Mouse (Mus musculus) adrenal gland, adult 18-20 months (tissue): ENCODE results near the gene Alkbh2. TPM values are rescaled to one million over a fixed set of nuclear protein-coding genes. Genes with fewer than 3 reads are reported as not detected.

Experiments used
- DNase-seq, 2 experiments: peaks; one replicate each; pipeline ENCODE4 v3.0.0; 2021 to 2022; ENCODE audit warnings: low spot score in 2 of 2
- total RNA-seq, 2 experiments: library from RNA; stranded (reverse); gene quantifications; 1 replicate in 1 of 2; 2 replicates in 1 of 2; pipeline ENCODE4 v1.2.3; 2021

Alkbh2 gene
- total RNA-seq, 2 experiments from 2014 or later: 6.3 to 8.1 TPM

DNA sequence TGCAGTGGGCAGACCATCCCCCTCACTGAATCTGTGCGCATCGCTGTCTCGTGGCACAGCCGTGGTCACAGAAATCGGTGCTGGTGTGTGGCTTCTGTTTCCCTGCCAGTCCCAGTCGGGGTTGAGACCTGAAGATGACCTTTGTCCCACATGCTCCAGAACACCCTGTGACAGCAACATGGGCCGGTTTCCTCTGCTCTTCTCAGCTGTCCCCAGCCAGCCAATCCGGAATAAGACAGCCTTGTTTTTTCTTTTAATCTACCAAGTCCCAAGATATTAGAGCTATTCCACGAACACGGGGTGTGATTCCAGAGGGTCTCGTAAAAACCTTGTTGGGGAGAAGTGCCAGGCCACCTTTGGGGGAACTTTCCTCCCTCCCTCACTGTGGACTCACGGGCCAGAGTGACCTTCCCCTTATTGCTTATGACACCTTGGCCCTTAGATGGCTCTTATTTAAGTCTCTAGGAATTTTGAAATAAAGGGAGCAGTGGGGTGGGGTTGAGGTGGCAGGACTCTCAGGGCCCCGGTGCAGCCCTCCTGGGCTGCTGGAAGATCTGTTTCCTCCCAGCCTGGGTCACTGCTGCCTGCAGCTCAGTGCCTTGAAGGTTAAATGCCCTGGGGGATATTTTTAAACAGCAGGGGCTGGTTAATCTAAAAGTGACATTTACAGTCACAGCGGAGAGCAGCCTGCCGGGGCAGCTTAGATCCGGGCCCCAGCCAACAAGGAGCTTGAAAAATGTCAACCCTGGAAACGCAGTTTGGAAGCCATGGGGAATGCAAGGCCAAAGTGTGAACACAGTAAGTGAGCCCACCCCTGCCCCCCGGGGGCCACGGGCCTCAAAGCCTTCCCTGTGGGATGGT is 18.2 kb upstream of the Alkbh2 start, which contains the start of gene Acacb:
Acacb (plus strand) TSS at position 508 of the 861 bp plus-strand sequence.
- DNase-seq: no peak

DNA sequence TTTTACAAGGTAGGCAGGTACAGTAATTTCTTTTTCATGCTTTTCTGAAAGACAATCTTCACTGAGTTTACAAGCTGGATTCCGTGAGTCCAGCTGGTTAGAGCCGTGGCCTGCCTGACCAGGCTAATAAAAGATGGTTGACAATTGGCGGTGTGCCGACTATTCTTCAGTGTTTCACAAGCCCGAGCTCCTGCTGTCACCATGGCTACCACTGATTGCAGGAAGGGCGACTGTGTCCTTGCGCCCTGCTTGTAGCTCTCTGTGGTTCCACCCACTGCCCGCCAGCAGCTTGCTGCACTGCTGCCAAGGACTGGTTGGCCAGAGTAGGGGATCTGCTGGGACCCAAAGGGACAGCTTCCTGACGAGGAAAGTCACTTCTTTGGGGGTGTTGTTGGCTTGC is 11.2 kb upstream of the Alkbh2 start:
- DNase-seq: peak; percentile 75 to 81

DNA sequence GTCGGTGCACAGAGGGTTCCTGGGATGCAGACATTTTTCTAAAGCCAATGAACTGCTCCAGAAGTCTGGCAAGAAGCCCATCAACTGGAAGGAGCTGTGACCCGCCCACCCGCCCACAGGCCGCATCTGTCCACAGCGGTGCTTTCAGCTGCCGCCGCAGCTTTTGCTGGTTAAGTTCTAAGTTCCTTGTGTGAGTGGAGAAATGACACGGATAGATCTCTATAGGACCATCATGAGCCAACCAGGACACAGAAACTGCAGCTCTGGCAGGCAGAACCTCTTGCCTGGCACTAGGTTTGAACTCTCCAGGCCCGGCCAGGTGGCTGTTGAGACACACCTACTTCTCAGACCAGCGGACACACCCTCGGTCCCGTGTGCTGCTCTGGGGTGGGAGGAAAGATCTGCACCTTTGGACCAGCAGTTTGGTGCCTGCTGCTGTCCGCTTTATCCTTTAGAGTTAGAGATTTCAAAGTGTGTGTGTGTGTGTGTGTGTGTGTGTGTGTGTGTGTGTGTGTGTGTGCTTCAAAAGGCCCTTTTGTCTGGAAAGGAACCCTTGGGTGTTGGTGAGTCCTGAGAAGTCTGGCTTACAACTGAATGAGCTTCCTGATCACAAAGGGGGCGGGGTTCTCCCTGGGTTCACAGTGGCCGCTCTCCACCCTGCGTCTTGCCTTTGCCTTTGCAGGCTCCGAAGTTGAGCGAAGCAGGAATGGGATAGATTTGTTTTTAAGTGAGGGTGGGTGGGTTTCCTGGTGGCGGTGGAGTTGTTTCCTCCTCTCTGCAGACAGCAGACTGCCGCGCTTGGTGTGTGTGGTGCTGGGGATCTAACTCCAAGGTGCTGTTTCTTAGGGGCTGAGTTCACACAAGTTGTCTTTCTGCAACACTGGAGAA is 10.5 kb upstream of the Alkbh2 start:
- no peak for DNase-seq

DNA sequence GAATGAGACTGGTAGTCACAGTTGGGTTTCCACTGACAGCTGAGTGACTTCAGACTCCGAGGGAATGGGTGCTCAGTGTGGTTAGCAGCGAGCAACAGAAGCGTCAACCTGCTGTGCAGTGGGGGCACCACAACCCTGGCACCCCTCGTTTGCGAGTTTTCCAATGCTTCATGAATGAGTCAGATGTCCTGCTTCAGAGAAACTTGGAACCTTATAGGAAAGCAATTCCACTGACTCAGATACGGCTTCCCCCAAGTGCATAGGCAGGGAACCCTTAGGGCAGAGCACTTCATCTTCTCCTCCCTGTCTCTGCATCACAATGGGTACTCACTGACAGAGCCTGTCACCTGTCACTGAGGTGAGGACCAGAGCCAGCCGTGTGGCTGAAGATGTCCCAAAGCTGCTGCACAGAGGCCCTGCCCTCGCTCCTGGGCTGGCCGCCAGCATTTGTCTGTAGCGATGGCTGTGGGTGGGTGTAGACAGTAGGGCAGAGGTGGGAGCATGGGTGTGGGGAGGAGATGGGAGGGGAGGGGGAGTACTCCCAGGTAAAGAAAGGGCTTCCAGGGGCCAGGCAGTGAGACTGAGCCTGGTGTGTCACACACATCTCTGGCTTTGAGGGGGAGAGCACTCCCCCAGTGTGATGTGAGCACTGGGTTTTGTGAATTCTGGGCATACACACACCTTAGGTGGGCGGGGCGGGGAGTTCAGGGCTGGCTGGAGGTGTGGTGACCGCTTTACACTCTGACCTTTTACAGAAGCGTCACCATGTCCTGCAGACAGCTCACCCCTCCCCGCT is 9.7 kb upstream of the Alkbh2 start:
- DNase-seq: no peak

DNA sequence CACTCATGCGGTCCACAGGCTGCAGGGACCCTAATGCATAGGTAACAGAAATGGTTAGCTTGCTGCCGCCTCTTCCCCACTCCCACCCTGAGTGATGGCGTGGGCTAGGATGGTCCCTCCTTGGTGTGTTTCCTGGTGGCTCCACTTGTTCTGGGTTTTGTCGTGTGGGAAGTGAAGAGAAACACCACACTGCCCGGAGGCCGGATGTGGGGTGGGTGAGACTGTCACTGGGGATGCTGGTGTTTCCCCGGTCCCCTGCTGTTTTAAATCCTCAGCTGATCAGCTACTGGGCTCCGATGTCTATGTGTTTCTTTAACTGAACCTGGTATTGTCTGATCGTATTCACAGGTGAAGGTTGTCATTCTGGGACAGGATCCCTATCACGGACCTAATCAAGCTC is 7.5 kb upstream of the Alkbh2 start:
- no peak for DNase-seq

DNA sequence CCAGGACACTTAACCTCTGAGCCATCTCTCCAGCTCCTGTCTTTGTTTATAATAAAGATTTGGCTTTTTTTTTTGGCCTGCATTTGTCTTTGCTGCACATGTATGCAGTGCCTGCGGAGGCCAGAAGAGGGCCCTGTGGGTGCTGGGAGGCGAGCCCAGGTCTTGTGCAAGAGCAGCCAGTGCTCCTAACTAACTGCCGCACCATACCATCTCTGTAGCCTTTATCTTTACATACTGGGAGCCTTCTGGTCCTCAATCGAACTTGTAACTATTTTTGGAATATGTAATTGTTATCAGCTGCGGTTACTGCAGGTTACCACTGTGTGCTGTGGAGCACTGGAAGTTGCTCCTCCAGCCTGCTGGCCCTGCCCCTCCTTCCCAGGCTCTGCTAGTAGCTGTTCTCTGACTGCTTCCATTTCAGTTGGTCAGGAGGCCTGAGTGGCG is 6.1 kb upstream of the Alkbh2 start:
- DNase-seq: peak; percentile 60 to 69

DNA sequence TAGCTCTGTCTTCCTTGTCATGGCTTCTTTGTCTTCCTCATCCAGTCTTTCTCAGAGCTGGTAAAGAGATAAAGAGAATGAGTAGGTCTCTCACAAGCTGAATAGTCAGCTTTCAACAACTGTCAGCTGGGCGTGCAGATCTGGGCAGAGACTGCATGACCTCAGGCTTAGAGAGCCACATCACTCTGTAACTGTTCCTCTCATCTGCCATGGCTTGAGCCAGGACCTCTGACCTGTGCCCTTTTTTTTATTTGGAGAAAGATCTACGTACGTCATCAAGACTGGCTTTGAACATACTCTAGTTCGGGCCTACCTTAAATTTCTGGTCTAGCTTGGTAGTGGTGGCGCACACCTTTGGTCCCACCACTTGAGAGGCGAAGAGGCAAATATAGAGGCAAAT is 4.8 kb upstream of the Alkbh2 start:
- no peak for DNase-seq

DNA sequence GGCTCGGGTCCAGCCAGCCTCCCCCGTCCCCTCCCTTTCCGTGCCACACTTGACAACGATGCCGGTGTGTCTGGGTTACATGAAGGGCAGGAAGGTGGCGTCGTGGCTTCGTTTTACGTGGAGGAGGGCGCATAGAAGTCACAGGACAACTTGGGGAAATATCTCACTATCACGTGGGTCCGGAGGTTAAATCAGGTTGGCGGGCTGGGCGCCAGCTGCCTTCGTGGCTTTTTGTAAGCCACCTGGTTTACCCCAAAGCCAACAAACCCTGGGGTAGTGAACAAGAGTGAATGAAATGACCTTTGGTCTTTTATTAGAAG is 3.5 kb upstream of the Alkbh2 start:
- no peak for DNase-seq

DNA sequence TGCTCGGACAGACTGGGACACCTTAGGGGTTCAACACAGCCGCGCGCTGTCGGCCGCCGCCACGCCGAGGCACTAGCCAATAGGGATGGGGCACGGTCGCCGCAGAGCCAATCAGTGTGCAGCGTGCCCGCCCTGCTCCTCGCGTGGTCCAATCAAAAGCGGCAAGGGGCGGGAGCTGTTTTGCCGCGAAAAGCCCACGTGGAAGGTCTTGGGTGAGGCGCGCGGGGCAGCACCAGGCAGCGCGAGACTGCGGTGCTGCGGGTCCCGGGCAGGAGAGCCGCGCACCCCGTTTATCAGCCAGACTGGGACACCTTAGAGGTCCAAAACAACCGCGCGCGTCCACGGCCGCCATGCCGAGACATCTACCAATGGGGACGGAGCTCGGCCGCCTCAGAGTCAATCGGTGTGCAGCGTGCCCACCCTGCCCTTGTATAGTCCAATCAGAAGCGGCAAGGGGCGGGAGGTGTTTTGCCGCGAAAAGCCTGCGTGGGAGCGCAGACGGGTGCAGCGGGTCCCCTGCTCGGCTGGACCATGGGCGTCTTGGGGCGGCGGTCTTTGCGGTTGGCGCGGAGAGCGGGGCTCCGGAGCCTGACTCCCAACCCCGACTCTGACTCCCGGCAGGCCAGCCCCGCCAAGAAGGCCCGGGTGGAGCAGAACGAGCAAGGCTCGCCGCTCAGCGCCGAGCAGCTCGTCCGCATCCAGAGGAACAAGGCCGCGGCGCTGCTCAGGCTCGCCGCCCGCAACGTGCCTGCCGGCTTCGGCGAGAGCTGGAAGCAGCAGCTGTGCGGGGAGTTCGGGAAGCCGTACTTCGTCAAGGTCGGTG is 2.9 kb upstream of the Alkbh2 start:
- peak; percentile 90 to 91 for DNase-seq

DNA sequence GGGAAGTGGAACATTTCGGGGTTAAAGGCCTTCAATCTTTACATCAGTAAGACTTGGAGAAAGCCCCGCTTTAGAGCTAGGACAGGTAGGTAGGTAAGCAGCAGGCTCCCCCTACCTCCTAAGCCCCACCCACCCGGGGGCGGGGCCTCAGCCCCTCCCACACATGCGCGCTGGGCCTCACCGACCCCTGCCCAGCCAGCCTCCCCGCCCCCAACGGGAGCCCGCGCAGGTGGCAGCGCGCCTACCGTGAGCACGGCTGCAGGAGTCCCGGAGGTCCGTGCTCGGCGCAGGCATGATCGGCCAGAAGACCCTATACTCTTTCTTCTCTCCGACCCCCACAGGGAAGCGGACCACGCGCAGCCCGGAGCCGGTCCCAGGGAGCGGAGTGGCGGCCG is 2.2 kb upstream of the Alkbh2 start, which contains the start of gene Ung:
Ung (plus strand) TSS at position 176 of the 395 bp plus-strand sequence.
- no peak for DNase-seq

DNA sequence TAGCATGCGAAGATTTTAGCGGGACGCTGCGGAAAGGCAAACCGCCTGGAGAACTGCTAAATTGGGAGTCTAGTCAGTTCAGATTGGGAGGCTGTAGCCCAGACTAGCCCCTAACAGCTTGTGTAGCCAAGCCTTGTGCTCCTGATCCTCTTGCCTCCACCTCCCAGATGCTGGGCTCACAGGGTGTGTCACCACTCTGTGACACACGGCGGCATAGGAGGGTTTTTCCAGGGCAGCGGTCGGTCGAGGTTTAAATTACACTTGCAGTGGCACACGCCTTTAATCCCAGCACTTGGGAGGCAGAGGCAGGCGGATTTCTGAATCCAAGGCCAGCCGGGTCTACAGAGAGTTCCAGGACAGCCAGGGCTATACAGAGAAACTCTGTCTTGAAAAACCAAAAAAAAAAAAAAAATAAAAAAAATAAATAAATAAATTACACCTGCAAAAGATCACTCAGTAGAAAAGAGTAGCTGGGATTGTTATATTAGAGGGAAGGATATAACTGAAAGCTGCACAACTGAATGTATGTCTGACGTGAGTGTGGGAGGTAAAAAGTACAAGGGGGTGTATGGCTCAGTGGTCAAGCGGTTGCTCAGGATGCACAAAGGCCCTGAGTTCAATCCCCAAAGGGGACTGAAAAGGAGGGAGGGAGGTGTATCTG is 1.7 kb upstream of the Alkbh2 start:
- no peak for DNase-seq

DNA sequence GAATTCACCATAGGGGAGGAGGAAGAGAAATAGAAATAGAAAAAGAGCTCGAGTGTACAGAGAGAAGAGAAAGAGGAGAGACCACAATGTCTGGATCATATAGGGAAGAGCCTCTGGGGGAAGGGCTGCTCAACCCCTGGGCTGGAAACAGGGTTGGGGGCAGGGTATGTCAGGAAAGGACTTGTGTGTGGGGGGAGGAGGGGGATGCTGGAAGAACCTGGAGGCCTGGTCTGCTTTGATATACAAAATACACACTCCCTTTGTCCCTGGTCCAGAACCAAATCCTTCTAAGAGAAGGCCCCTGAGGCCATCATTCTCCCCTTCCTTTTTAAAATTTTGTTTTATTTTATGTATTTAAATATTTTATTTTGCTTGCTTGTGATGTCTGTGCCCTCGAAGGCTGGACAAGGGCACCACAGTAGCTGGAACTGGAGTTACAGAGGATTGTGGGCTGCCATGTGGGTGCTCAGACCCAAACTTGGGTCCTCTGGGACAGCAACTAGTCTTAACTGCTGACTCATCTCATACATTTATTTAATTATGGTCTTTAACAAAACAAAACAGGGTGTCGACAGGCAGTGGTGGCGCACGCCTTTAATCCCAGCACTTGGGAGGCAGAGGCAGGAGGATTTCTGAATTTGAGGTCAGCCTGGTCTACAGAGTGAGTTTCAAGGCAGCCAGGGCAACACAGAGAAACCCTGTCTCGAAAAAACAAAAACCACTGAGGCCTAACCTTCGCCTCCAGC is 1.3 kb downstream of the Alkbh2 start:
- no peak for DNase-seq

DNA sequence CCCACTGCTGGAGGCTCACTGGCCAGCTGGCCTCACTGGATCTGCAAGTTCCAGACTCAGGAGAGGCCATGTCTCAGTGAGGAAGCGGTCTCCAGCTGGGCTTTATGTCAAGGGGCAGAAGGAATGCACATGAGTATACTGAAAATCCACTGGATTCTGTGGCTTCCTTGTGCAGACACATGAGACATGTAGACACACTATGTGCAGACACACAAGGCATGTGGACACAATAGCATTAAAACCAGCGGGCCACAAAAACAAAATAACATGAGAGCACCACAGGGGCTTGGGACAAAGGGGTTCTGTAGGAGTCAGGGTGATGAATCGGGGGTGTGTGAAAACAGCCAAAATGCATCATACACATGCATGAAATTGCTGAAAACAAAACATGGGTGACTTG is 2.0 kb downstream of the Alkbh2 start:
- no peak for DNase-seq

DNA sequence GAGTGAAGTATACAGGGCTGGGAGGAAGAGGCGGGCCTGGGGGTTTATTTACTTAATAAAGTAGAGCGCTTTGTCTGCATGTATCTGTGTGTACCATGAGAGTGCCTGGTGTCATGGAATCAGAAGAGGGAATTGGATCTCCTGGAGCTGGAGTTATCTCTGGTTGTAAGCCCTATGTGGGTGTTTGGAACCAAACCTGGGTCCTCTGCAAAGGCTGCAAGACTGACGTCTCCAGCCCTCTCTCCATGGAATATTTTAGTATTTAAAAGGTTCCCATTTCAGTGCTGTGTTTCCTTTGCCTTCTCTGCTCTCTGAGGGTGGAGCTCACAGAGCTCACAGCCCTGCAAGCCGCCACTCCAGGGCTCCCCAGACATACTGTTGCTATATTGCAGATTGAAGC is 8.2 kb downstream of the Alkbh2 start:
- no peak for DNase-seq

DNA sequence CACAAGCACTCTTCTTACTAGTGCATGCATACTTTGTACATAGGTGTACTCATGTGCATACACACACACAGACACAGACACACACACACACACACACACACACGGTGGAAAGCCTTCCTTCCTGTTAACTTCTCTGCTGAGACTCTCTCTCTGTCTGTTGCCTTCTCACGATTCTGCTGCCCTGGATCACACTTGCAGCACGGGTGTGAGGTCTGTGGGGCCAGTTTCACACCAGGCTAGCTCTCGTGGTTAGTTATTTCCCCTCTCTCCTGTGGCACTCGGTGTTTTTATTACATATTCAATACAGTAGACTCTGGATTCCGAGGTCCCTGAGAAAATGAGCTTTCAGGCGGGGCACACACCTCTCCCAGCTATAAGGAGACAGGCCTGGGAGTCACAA is 11.4 kb downstream of the Alkbh2 start:
- DNase-seq: no peak

DNA sequence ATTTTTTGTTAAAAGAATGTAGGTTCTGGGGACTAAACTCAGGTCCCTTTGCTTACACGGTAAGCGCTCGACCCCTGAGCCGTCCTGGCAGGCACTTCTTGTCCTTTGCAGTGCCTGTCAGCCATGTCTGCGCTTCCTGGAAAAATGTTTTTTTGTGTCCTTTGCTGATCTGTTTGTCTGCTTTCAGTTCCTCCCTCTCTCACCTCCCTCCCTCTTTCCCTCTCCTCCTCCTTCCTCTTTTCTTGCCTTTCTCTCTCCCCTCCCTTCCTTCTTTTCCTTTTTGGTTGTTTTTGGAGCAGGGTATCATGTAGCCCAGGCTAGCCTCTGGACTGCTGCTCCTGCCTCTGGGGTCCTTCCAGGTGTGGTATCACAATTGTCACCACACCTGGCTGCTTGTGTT is 13.0 kb downstream of the Alkbh2 start:
- no peak for DNase-seq

DNA sequence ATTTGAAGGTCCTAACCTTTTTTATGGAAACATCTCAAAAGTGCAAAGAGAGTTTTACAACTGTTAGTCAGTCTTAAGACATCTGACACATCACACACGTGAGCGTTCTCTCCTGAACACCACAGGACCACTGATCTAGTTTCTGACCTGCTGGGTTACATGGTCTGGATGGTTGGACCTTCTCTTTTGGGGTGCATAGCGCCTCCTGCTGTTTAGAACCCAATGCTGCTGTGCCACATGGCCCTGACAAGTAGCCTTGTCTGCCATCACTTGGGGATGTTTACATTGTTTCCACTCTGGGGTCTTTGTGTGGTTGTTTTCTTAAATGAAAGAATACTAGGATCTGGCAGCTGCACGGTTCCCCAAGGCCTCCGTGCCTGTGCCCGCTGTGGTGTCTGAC is 14.7 kb downstream of the Alkbh2 start:
- DNase-seq: no peak

DNA sequence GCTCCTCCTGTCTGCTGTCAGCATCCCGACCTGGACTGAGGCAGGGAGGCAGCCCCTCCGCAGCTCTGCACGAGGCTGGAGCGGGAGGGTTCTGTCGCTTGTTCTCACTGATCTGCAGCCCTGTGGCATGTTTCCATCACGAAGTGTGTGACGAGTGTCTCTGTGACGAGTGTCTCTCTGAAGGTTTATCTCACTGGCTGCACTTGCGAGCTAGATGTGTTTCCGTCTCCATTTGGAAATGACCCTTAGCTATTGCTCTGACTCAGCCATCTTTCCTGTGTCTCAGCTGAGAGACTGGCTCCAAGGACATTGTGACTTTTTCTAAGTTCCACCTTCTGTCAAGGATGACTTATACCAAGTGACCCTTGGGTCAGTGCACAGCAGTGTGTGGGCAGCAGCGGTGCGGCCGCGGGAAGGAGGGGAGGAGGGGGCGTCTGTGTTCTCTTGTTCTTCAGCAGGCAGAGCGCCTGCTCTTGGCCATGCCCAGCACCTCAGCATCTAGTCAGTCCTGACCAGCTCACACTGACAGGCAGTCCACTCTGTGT is 21.6 kb downstream of the Alkbh2 start:
- peak; percentile 34 to 47 for DNase-seq

DNA sequence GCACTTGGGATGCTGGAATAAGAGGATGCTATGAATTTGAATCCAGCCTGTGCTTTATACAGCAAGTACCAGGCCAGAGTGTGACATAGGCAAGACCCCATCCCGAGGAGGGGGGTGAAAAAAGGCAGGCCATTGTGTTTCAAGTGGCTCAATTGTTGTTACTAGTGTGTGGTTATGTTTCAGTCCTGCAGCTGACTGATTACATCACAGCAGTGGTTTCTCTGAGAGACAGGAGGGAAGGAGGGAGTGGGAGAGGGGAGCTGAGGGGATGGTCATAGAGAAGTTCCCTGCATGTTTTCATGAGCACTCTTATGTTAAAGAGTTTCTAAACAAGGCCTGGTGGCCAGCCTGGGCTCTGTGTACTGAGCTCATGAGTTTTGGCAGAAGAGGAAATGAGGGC is 25.2 kb downstream of the Alkbh2 start:
- DNase-seq: no peak
